Mouse (Mus musculus) C2C12 (cell line): ENCODE measurements at regions not wholly inside any gene's neighbourhood (a gene's known extent, or its start where the extent isn't known, plus 50 kb on each side); places are given as distances from the start of the nearest gene placed in this dataset.

ENCODE experiments used
- CEBPB ChIP-seq: IDR thresholded peaks from one replicate; pipeline ENCODE4 v1.6.1; 2011; ENCODE audit warnings: low read depth, mild to moderate bottlenecking, control low read depth, moderate library complexity
- CTCF ChIP-seq: IDR thresholded peaks from one replicate; pipeline ENCODE4 v1.5.1; 2011; ENCODE audit not compliant: control insufficient read depth, insufficient read depth, insufficient read length
- FOSL1 ChIP-seq: IDR thresholded peaks from one replicate; pipeline ENCODE4 v1.8.0; 2011; ENCODE audit warnings: mild to moderate bottlenecking, low read length; ENCODE audit not compliant: poor library complexity, insufficient read depth, severe bottlenecking
- MYOG ChIP-seq: IDR thresholded peaks from one replicate; pipeline ENCODE4 v1.6.1; 2011; ENCODE audit not compliant: control insufficient read depth, insufficient read length; ENCODE audit errors: extremely low read depth

DNA sequence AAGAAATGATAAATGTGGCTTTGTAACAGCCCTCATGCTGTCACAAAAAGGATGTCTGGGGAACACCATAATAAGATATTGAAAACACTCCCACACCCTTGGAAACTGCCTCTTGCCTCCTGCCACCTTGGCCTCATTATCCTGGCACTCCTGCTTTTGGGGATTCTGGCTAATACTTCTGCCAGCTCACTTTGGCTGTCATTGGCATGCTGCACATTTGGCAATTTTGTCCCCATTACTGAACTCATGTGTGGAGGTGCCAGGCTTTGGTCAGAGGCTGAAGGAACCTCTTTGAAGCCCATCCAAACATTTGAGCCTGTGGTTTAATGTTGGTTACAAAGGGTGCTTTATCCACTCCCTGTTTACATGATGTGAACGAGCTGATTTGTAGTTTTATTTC, 278.2 kb downstream of the Cox7c start:
- TF ChIP-seq CTCF (no peak), CEBPB (no peak), FOSL1 (no peak), MYOG (no peak)
